Mouse (Mus musculus) olfactory bulb, adult 2 months (tissue): ENCODE measurements around the gene 4833439L19Rik.

Source experiments
- CTCF ChIP-seq: fragments of 200-500 bp; IDR thresholded peaks from 2 replicates; pipeline ENCODE4 v1.5.1; 2012; ENCODE audit warnings: low read depth, mild to moderate bottlenecking, low read length, moderate library complexity; ENCODE audit not compliant: insufficient read depth
- POLR2A ChIP-seq: fragments of 200-500 bp; IDR thresholded peaks from 2 replicates; pipeline ENCODE4 v1.6.1; 2012; ENCODE audit warnings: mild to moderate bottlenecking, low read depth, low read length, moderate library complexity; ENCODE audit not compliant: insufficient read depth

GRCm38 (mm10) chr13:54604221-54604620 is 39.0 kb upstream of the 4833439L19Rik start:
- TF ChIP-seq POLR2A: no peak
- TF ChIP-seq CTCF: no peak
